Mouse (Mus musculus) erythroid progenitor cell, adult 5-6 weeks (primary cell): Measurements from ENCODE around the gene Rapgef4. TPM values are rescaled to one million over a fixed set of nuclear protein-coding genes. Genes with fewer than 3 reads are reported as not detected.

Experiments used
- ATAC-seq: replicated peaks from 2 replicates; pipeline ENCODE4 v1.8.0; 2016; ENCODE audit warnings: moderate number of reproducible peaks, mild to moderate bottlenecking, moderate TSS enrichment, inconsistent platforms; ENCODE audit not compliant: poor library complexity, low FRiP score, severe bottlenecking
- total RNA-seq, 2 experiments: library from RNA; stranded (forward) in 1 of 2; stranded (reverse) in 1 of 2; fragments of 150-400 nt in 1 of 2; fragments of 186-747, 209-891 nt in 1 of 2; gene quantifications; 2 replicates each; pipeline versions ENCODE4 v1.2.3 to v1.2.4; 2015 to 2017; ENCODE audit warnings: low replicate concordance in 2 of 2

The Rapgef4 gene
- total RNA-seq, 2 experiments from 2014 or later: 0.42 TPM; not detected in 1

- ATAC-seq: no peak
These were observed 40.8 kb downstream of the Rapgef4 start for GRCm38 (mm10) chr2:72021845-72022244.

- ATAC-seq: no peak
These were observed 42.8 kb downstream of the Rapgef4 start for GRCm38 (mm10) chr2:72023791-72024190.

GRCm38 (mm10) chr2:72025660-72026059, 44.6 kb downstream of the Rapgef4 start:
- no peak for ATAC-seq

- ATAC-seq: no peak
These were observed 45.5 kb downstream of the Rapgef4 start for GRCm38 (mm10) chr2:72026506-72026905.

- no peak for ATAC-seq
These were observed 48.0 kb downstream of the Rapgef4 start for GRCm38 (mm10) chr2:72029081-72029480.

GRCm38 (mm10) chr2:72029586-72030144, 48.6 kb downstream of the Rapgef4 start:
- ATAC-seq: no peak

- no peak for ATAC-seq
These were observed 50.7 kb downstream of the Rapgef4 start for GRCm38 (mm10) chr2:72031717-72032116.

GRCm38 (mm10) chr2:72035616-72036015, 54.6 kb downstream of the Rapgef4 start:
- no peak for ATAC-seq

GRCm38 (mm10) chr2:72037357-72037756, 56.3 kb downstream of the Rapgef4 start:
- ATAC-seq: no peak

GRCm38 (mm10) chr2:72038235-72038634, 57.2 kb downstream of the Rapgef4 start:
- no peak for ATAC-seq

GRCm38 (mm10) chr2:72038651-72039251, 57.7 kb downstream of the Rapgef4 start:
- ATAC-seq: no peak

- ATAC-seq: no peak
These were observed 58.5 kb downstream of the Rapgef4 start for GRCm38 (mm10) chr2:72039522-72040045.

- ATAC-seq: no peak
These were observed 60.0 kb downstream of the Rapgef4 start for GRCm38 (mm10) chr2:72041087-72041486.

- no peak for ATAC-seq
These were observed 61.1 kb downstream of the Rapgef4 start for GRCm38 (mm10) chr2:72042093-72042492.

GRCm38 (mm10) chr2:72044191-72044590, 63.2 kb downstream of the Rapgef4 start:
- ATAC-seq: no peak

GRCm38 (mm10) chr2:72045024-72045423, 64.0 kb downstream of the Rapgef4 start:
- ATAC-seq: no peak

GRCm38 (mm10) chr2:72045659-72046058, 64.6 kb downstream of the Rapgef4 start:
- no peak for ATAC-seq

GRCm38 (mm10) chr2:72050451-72050850, 69.4 kb downstream of the Rapgef4 start:
- no peak for ATAC-seq

GRCm38 (mm10) chr2:72054280-72054679, 73.2 kb downstream of the Rapgef4 start:
- ATAC-seq: no peak

GRCm38 (mm10) chr2:72054736-72055135, 73.7 kb downstream of the Rapgef4 start:
- no peak for ATAC-seq

GRCm38 (mm10) chr2:72055476-72055875, 74.4 kb downstream of the Rapgef4 start:
- no peak for ATAC-seq
